Mouse (Mus musculus) liver, embryonic 14.5 days (tissue): ENCODE data around the gene Chd9.

Source experiments
- CTCF ChIP-seq: IDR thresholded peaks from 2 replicates; pipeline ENCODE4 v1.5.1; 2016; ENCODE audit warnings: antibody characterized with exemption, low read depth, control low read depth
- EP300 ChIP-seq: IDR thresholded peaks from 2 replicates; pipeline ENCODE4 v1.6.1; 2016; ENCODE audit warnings: antibody characterized with exemption, low read depth

DNA sequence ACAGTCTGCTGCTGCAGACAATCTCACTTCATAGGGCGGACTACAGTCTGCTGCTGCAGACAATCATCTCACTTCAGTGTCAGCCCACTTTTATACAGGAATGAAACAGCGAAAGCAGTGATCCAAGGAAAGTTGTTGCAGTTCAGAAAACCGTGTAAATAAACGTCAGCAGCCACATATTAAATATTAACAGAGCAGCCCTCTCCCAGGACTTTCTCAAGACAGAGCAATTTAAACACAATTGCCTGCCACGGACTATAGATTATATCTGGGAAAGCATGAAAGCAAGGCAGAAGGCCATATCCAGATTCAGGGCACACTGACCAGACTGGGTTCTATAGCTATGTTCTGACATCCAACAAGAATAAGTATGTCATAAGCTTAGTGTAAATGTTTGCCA is 266.0 kb downstream of the Chd9 start:
- no peak for TF ChIP-seq CTCF
- no peak for TF ChIP-seq EP300
